Mouse (Mus musculus): Measurements from ENCODE around the gene Add3.
A peak's percentile ranks its signal among the peaks of the same experiment; 100 is the strongest.
"Not testable (repeated sequence)": the region's sequence is repeated elsewhere in the genome, so short reads cannot be mapped to it uniquely, and the experiment has no call there.

Gene Add3

DNA sequence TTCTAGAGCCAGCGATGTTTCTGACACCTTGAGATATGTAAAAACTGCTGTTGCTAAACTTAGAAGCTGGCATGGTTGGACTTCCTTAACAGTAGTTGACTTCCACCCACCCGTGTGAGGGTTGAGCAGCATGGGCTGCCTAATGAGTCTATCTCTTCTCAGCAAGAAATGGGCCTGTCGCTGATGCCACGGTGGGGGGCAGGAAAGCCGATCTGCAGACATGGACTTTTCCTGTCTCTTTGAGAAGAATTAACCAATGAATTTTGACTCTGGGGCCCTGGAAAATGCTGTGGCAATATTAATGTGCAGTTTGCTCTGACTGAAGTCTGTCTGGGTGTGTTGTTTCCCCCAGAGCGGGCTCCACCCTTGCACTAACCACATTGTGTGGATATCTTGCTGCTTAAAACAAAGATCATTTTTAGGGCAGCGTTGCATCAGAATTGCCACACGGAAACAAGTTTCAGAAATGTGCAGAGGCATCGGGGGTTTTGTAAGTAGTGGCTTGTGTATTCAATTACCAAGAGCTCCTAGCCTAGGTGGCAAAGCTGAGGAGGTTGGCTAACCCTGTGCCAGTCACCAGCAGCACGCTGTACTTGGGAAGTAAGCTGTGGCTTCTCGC is 53.8 kb downstream of the Add3 start:
- DNase-seq (ENCODE audit: inconsistent ontology term), result peak; percentile 49

GRCm38 (mm10) chr19:53194751-53195520 is 54.7 kb downstream of the Add3 start:
- DNase-seq (ENCODE audit: inconsistent ontology term), result peak; percentile 72

DNA sequence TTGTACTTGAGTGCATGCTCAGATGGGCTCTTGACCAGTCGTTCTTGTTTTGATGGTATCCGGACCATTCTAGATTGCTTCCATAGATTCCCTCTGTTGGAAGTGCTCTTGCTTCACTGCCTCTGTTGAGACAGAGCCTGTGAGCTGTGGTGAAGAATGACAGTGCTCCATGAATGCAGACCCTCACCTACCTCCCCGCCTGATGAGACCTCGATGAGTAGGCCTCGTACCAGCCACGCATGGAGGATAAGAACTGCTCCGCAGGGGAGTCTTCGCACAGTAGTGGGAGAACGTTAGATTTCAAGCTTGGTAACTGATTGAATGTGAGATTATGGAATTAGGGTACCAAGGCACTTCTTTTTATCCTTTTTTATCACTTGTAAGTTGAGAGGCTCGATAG is 56.7 kb downstream of the Add3 start:
- DNase-seq (ENCODE audit: inconsistent ontology term), result no peak

- DNase-seq (ENCODE audit: inconsistent ontology term), result no peak
Observed at GRCm38 (mm10) chr19:53197766-53198165, 57.5 kb downstream of the Add3 start.

DNA sequence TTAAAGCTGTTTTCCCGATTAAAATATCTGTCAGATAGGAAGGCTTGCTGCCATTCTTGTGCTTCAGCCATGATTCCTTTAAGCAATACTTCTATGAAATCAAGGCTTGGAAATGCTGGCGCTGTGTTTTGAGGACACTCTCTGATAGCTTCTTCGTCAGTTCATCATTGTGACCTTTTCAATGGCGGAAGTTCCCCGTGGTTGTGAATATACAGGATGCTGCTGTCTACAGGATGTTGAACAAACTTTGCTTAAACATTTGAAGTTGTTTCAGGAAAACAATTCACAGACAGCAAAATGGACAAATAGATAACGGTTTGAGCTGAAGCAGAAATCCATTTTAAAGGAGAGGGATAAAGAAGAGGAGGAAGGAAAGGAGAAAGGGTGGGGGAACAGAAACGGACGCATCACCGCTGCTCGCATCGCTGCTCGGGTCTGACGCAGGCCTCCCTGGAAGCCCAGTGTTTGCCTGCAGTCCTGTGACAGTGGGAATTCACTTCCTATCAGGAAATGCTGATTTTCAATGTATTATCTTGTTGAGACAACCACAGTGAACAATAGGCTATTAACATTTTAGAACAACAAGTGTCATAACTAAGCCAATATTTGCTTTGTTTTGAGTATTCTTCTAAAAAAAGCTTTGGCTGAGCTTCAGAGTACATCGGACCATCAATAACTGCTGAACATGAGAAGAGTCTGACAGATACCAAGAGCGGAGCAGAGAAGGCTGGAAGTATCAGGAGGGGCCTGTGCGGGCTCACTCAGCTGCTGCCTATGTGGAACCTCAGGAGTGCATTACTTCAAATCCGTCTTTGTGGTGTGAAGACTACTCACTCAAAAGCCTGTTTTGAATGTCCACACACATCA is 58.7 kb downstream of the Add3 start:
- no peak for DNase-seq (ENCODE audit: inconsistent ontology term)

DNA sequence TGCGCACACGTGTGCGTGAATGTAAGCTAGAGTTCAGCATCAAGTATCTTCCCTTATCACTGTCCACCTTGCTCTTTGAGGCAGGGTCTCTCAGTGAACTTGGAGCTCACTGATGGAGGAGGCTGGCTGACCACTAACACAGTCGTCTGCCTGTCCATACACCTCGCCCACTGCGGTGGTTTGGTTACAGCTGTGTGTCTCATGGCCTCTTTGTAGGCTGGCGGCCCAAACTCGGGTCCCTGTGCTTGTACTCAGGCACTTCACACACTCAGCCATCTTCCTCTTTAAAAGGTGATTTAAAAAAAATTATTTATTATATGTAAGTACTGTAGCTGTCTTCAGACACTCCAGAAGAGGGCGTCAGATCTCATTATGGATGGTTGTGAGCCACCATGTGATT is 59.5 kb downstream of the Add3 start:
- DNase-seq (ENCODE audit: inconsistent ontology term), result no peak

- DNase-seq (ENCODE audit: inconsistent ontology term), result no peak
Observed at GRCm38 (mm10) chr19:53202116-53202515, 61.9 kb downstream of the Add3 start.

GRCm38 (mm10) chr19:53206986-53207385 is 66.7 kb downstream of the Add3 start:
- DNase-seq (ENCODE audit: inconsistent ontology term), result no peak

GRCm38 (mm10) chr19:53208830-53209229 is 68.6 kb downstream of the Add3 start:
- DNase-seq (ENCODE audit: inconsistent ontology term), result no peak

DNA sequence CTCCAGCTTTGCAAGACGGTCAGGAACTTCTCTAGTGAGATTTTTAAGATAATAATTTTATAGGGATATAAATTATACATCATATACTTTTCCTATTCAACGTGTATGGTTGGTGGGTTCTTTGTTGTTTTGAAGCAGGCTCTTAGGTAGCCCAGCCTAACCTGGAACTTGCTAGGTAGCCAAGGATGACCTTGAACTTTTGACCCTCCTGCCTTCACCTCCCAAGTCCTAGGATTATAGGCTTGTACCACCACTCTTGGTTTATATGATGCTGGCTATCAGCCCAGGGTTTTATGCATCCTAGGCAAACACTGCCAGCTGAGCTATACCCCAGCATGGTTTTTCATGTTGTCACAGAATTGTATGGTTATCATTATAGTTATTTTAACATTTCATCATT is 70.0 kb downstream of the Add3 start:
- DNase-seq (ENCODE audit: inconsistent ontology term), result no peak

DNA sequence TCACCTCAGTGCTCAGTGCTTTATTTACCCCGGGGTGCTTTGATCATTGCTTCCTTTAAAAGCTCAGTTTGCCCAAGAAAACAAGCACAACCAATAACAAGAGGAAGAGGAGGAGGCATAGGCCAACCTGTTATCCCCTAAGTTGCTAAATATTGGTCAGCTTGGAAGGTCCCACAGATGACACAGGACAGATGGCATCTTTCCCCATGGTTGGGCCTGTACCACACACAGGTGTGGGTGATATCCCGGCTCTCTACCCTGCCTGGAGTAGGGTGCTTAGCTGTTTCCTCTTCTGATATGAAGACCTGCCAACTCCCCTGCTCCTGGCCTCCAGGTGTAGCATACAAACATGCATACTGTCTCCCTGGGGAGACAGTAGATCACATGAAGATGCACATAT is 75.1 kb downstream of the Add3 start:
- DNase-seq (ENCODE audit: inconsistent ontology term), result no peak

- no peak for DNase-seq (ENCODE audit: inconsistent ontology term)
Observed at GRCm38 (mm10) chr19:53216761-53217538, 76.7 kb downstream of the Add3 start.

- no peak for DNase-seq (ENCODE audit: inconsistent ontology term)
Observed at GRCm38 (mm10) chr19:53217837-53218236, 77.6 kb downstream of the Add3 start.

DNA sequence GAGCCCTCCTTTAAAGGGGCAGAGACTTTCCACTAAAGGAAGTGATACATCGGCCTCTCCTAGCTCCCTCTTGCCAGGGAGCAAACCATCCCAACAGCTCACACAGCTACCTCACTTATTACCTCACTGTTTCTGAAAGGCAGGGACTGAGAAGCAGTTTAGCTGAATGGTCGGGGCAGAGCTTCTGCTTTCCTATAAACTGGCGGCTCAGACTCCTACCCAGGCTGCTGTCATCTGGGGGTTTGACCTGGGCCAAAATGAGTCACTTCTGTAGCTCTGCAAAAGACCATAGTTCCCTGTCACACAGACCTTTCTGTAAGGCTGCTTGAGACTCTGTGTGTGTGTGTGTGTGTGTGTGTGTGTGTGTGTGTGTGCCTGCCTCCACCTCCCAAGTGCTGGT is 79.1 kb downstream of the Add3 start:
- no peak for DNase-seq (ENCODE audit: inconsistent ontology term)

DNA sequence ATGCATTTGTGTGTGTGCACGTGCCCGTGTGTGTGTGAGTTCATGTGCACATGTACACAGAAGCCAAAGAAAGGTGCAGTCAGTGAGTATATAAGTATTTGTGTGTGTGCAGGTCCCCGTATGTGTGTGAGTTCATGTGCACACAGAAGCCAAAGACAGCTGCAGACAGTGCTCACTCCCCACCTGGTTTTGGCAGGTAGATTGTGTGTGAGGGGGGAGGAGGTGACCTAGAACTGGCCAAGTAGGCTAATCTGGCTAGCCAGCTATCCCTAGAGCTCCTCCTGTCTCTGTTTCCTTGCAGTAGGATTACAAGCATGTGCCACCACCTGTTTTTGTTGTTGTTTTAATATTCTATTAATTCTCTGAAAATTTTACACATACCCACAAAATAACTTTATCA is 80.9 kb downstream of the Add3 start:
- DNase-seq (ENCODE audit: inconsistent ontology term), result no peak

DNA sequence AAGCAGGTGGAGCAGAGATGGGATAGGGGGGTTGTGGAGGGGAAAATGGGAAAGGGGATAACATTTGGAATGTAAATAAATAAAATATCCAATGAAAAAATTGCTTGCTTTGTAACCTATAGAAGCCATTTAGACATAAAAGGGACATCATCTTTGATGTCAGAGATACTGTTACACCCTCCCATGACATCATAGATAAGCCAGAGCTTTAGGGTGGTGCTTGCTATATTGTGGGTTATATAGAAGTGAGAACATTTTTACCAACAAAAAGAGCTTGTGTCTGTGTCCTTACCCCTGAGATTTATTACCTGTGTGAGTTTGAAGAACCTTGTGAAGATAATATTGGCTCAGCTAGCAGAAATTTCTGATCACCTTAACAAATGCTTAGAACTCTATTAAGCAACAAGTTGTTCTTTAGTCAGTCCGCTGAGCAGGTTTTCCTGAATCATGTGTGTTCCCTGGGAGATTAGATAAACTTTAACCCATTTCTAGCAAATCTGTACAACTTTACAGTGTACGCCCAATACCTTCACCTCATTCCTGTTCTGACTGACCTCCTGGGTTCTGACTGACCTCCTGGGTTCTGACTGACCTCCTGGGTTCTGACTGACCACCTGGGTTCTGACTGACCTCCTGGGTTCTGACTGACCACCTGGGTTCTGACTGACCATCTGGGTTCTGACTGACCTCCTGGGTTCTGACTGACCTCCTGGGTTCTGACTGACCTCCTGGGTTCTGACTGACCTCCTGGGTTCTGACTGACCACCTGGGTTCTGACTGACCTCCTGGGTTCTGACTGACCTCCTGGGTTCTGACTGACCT is 85.2 kb downstream of the Add3 start:
- DNase-seq (ENCODE audit: inconsistent ontology term), result not testable (repeated sequence)

GRCm38 (mm10) chr19:53226651-53227050 is 86.4 kb downstream of the Add3 start:
- DNase-seq (ENCODE audit: inconsistent ontology term), result no peak

- peak; percentile 6 for DNase-seq (ENCODE audit: inconsistent ontology term)
Observed at GRCm38 (mm10) chr19:53228064-53228794, 88.0 kb downstream of the Add3 start.

GRCm38 (mm10) chr19:53230942-53231815 is 90.9 kb downstream of the Add3 start:
- no peak for DNase-seq (ENCODE audit: inconsistent ontology term)

Measured in Muller cell, postnatal 12 days (primary cell).